Mouse (Mus musculus) myocyte (in vitro differentiated cells): ENCODE measurements around the gene Rhpn2. TPM values are rescaled to one million over a fixed set of nuclear protein-coding genes. Genes with fewer than 3 reads are reported as not detected.
"Not testable (repeated sequence)": the region's sequence is repeated elsewhere in the genome, so short reads cannot be mapped to it uniquely, and the experiment has no call there.

Source experiments
- H3K27me3 ChIP-seq: one replicate; pipeline ENCODE4 v1.6.1; 2011; ENCODE audit not compliant: control insufficient read depth, insufficient read depth, insufficient read length
- H3K36me3 ChIP-seq: one replicate; pipeline ENCODE4 v1.6.1; 2011; ENCODE audit not compliant: control insufficient read depth, insufficient read depth
- H3K4me2 ChIP-seq: one replicate; pipeline ENCODE4 v1.6.1; 2011; ENCODE audit warnings: low read depth, control low read depth
- H3K4me3 ChIP-seq: one replicate; pipeline ENCODE4 v1.5.1; 2011; ENCODE audit warnings: mild to moderate bottlenecking, control low read depth, moderate library complexity
- H3K79me2 ChIP-seq: one replicate; pipeline ENCODE4 v1.6.1; 2011; ENCODE audit not compliant: control insufficient read depth, insufficient read depth
- H3ac ChIP-seq: one replicate; pipeline ENCODE4 v1.6.1; 2011; ENCODE audit not compliant: control insufficient read depth, insufficient read length
- CEBPB ChIP-seq: IDR thresholded peaks from 2 replicates; pipeline ENCODE4 v1.6.1; 2011; ENCODE audit warnings: mild to moderate bottlenecking, moderate library complexity; ENCODE audit not compliant: poor library complexity, insufficient read depth, severe bottlenecking
- E2F4 ChIP-seq: IDR thresholded peaks from one replicate; pipeline ENCODE4 v1.6.1; 2011; ENCODE audit warnings: mild to moderate bottlenecking, control low read depth, moderate library complexity; ENCODE audit not compliant: insufficient read depth
- MAX ChIP-seq: IDR thresholded peaks from one replicate; pipeline ENCODE4 v1.6.1; 2011; ENCODE audit warnings: low read depth, mild to moderate bottlenecking, control low read depth
- MYOD1 ChIP-seq, 3 experiments: IDR thresholded peaks; one replicate each; pipeline ENCODE4 v1.6.1; 2011; ENCODE audit warnings: control low read depth in 2 of 3, low read depth in 2 of 3, mild to moderate bottlenecking in 2 of 3, moderate library complexity in 1 of 3; ENCODE audit not compliant: insufficient read length in 2 of 3, control insufficient read depth in 1 of 3
- MYOG ChIP-seq, 3 experiments: IDR thresholded peaks; one replicate each; pipeline ENCODE4 v1.6.1; 2011; ENCODE audit warnings: control low read depth in 2 of 3, low read depth in 2 of 3, mild to moderate bottlenecking in 2 of 3; ENCODE audit not compliant: insufficient read length in 2 of 3, control insufficient read depth in 1 of 3, insufficient read depth in 1 of 3
- POLR2A ChIP-seq: IDR thresholded peaks from one replicate; pipeline ENCODE4 v1.6.1; 2011; ENCODE audit warnings: low read depth, mild to moderate bottlenecking, control low read depth, moderate library complexity; ENCODE audit not compliant: insufficient read length
- POLR2AphosphoS2 ChIP-seq: IDR thresholded peaks from one replicate; pipeline ENCODE4 v1.6.1; 2011; ENCODE audit warnings: low read depth, control low read depth; ENCODE audit not compliant: insufficient read length
- REST ChIP-seq: IDR thresholded peaks from one replicate; pipeline ENCODE4 v1.6.1; 2011; ENCODE audit warnings: mild to moderate bottlenecking, control low read depth, moderate library complexity; ENCODE audit not compliant: insufficient read depth, insufficient read length
- SRF ChIP-seq: IDR thresholded peaks from one replicate; pipeline ENCODE4 v1.6.1; 2011; ENCODE audit warnings: low read depth; ENCODE audit not compliant: control insufficient read depth, insufficient read length
- TCF12 ChIP-seq: IDR thresholded peaks from one replicate; pipeline ENCODE4 v1.6.1; 2011; ENCODE audit warnings: mild to moderate bottlenecking, control low read depth; ENCODE audit not compliant: poor library complexity, insufficient read depth, severe bottlenecking
- TCF3 ChIP-seq: IDR thresholded peaks from one replicate; pipeline ENCODE4 v1.6.1; 2011; ENCODE audit warnings: low read depth, control low read depth; ENCODE audit not compliant: insufficient read length
- USF1 ChIP-seq: IDR thresholded peaks from one replicate; pipeline ENCODE4 v1.6.1; 2011; ENCODE audit warnings: low read depth, mild to moderate bottlenecking, control low read depth, moderate library complexity
- polyA plus RNA-seq: library from polyadenylated mRNA; unstranded; fragments of >200 nt; fragmentation: generic; extraction: Trizol; gene quantifications from one replicate; pipeline ENCODE4 v1.2.1, GENCODE M21; 2012; ENCODE audit warnings: missing spikeins

Rhpn2 gene
- polyA plus RNA-seq, 1 experiment, result 0.66 TPM

DNA sequence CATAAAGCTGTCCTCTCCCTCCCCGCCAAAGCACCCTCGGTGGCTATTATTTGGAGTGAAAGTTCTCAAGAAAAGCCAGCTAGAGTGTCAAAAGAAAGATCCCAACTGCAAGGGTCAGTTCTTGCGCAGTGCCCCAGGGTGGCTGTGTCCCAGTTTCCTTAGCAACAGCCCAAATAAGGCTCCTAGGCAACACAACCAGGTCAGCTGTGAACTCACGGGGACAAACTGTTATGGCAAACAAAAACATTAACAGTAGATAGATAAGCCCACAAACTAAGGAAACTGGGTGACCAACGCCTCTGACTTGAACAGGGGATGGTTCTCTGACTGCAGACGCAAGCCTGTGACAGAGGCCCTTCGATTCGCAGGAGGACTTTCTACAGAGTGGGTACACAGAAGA lies 34.3 kb upstream of the Rhpn2 start:
- Histone ChIP-seq H3K36me3 (peaks cover 17% of the 10 kb centered on the region), H3K79me2 (no peaks in the 10 kb centered on the region), H3K4me2 (no peak overlapping the region), H3K4me3 (no peak overlapping the region), H3ac (no peak overlapping the region), H3K27me3 (no peaks in the 10 kb centered on the region)
- TF ChIP-seq E2F4 (no peak), MYOG (IDR thresholded peaks at IDR 0.05; ENCODE audit: control insufficient read depth in 1 of 3, insufficient read depth in 1 of 3, insufficient read length in 2 of 3, low read depth in 2 of 3) (no peak), POLR2A (no peak), USF1 (no peak), CEBPB (no peak), REST (no peak), SRF (no peak), TCF3 (no peak), MAX (no peak), POLR2AphosphoS2 (no peak), MYOD1 (IDR thresholded peaks at IDR 0.05; ENCODE audit: control insufficient read depth in 1 of 3, insufficient read length in 2 of 3, low read depth in 2 of 3) (no peak)

DNA sequence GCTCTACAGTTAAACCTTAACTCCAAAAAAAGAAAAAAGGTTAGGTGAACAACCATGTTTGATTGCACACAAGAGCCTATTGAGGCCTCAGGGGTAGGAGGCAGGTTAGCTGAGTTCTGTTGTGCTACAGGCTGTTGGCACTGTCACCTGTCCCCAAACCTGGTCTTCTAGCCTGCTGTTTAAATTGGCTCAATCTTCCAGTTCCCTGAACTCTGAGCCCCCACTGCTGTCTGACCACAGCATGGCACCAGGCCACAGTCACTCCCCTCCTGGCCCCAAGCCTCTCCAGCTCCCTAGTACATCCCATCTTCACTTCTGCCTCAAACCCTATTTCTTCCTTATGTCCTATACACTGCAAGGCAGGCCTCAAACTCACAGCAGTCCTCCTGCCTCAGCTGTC lies 33.2 kb upstream of the Rhpn2 start:
- Histone ChIP-seq H3K27me3 (no peaks in the 10 kb centered on the region), H3ac (no peak overlapping the region), H3K36me3 (peaks cover 17% of the 10 kb centered on the region), H3K4me3 (no peak overlapping the region), H3K79me2 (no peaks in the 10 kb centered on the region), H3K4me2 (no peak overlapping the region)
- TF ChIP-seq REST (no peak), TCF12 (no peak), POLR2AphosphoS2 (no peak), POLR2A (no peak), TCF3 (no peak), MYOG (IDR thresholded peaks at IDR 0.05; ENCODE audit: control insufficient read depth in 1 of 3, insufficient read depth in 1 of 3, insufficient read length in 2 of 3, low read depth in 2 of 3) (no peak), USF1 (no peak), E2F4 (no peak), CEBPB (no peak), MAX (no peak), MYOD1 (IDR thresholded peaks at IDR 0.05; ENCODE audit: control insufficient read depth in 1 of 3, insufficient read length in 2 of 3, low read depth in 2 of 3) (no peak), SRF (no peak)

DNA sequence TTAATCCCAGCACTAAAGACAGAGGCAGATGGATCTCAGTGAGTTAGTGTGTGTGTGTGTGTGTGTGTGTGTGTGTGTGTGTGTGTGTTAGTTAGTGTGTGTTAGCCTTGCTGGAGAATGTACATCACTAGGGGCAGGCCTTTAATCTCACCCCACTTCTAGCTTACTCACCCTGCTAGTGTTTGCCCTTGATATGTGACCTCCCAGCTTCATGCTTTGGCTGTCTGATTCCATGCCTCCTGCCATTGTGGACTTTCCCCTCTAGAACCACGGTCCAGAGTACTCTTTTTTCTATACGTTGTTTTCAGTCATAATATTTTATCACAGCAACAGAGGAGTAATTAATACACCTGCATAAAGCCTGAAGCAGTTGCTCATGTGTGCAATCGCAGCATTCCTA lies 22.8 kb upstream of the Rhpn2 start:
- H3ac ChIP-seq, result no peak overlapping the region
- no peaks in the 10 kb centered on the region for H3K27me3 ChIP-seq
- TF ChIP-seq MYOG (IDR thresholded peaks at IDR 0.05; ENCODE audit: control insufficient read depth in 1 of 3, insufficient read depth in 1 of 3, insufficient read length in 2 of 3, low read depth in 2 of 3) (no peak), POLR2AphosphoS2 (no peak), TCF12 (no peak), MAX (no peak)
- H3K4me2 ChIP-seq, result no peak overlapping the region
- H3K36me3 ChIP-seq, result peaks cover 6% of the 10 kb centered on the region
- H3K79me2 ChIP-seq, result no peaks in the 10 kb centered on the region
- no peak overlapping the region for H3K4me3 ChIP-seq

DNA sequence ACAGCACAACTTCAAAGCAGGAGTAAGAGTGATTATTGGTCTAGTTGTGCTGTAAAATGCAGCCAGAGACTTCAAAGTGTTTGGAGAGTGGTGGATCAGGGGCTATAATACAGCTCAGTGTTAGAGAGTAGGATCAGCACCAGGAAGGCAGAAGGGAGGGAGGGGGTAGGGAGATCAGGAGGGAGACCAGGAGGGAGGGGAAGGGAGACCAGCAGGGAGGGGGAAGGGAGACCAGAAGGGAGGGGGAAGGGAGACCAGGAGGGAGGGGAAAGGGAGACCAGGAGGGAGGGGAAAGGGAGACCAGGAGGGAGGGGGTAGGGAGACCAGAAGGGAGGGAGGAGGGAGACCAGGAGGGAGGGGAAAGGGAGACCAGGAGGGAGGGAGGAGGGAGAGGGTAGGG lies 19.8 kb upstream of the Rhpn2 start:
- Histone ChIP-seq H3K36me3 (no peaks in the 10 kb centered on the region), H3K4me3 (no peak overlapping the region), H3ac (no peak overlapping the region), H3K27me3 (no peaks in the 10 kb centered on the region), H3K4me2 (no peak overlapping the region), H3K79me2 (peaks cover 9% of the 10 kb centered on the region)
- TF ChIP-seq CEBPB, result no peak
- TF ChIP-seq MYOD1 (IDR thresholded peaks at IDR 0.05; ENCODE audit: control insufficient read depth in 1 of 3, insufficient read length in 2 of 3, low read depth in 2 of 3), result no peak
- TF ChIP-seq USF1, result no peak
- no peak for TF ChIP-seq TCF12
- no peak for TF ChIP-seq POLR2A
- TF ChIP-seq MYOG (IDR thresholded peaks at IDR 0.05; ENCODE audit: control insufficient read depth in 1 of 3, insufficient read depth in 1 of 3, insufficient read length in 2 of 3, low read depth in 2 of 3), result no peak
- TF ChIP-seq SRF, result no peak
- TF ChIP-seq E2F4, result no peak

DNA sequence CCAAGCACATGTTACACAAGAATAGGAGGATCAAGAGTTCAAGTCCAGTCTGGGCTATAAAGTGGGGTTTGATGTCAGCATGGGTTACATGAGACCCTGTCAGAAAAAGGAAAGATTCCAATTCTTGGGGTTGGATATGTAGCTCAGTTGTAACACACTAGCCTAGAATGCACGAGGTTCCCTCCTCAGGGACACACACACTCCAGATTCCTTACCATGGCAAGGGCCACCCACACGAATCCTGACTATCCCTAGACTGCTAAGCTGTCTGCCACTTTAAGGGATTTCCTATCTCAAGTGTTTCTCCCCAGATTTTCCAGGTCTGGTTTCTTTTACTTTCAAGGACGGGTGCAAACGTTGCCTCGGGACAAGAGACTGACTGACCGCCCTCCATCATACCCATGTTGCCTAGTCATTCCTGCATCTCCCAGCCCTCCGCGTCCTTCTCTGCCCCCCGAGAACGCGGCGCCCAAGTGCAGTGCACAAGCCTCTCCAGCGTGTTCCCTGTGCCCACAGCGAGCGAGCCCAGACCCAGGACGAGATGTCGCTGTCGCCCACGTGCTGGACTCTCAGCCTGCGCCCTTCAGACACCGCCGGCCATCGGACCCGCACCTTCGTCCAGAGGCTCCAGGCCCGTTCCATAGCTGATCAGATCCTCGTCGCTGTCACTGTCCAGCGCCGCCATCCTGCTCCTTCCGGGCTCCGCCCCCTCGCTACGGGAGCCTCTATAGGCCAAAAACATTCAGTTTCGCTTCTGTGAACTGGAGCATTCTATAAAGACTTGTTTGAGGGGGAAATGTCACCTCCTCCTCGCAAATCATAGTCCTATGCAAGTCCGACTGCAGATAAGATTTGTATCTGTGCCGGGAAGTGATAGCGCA lies 16.0 kb upstream of the Rhpn2 start, which contains the start of gene Gpatch1:
Gene Gpatch1 (minus strand): TSS at position 712 of the 881 bp plus-strand sequence.
- peak; percentile 51 for TF ChIP-seq POLR2AphosphoS2
- TF ChIP-seq TCF3, result no peak
- TF ChIP-seq POLR2A, result peak; percentile 78
- TF ChIP-seq MAX, result no peak
- H3K4me2 ChIP-seq, result peak within 1 kb of the TSS; percentile 81
- peak within 1 kb of the TSS; percentile 15 for H3ac ChIP-seq
- no peaks in the 10 kb centered on the region for H3K36me3 ChIP-seq
- H3K4me3 ChIP-seq, result peak within 1 kb of the TSS; percentile 51
- no peaks in the 10 kb centered on the region for H3K27me3 ChIP-seq
- peaks cover 9% of the 10 kb centered on the region for H3K79me2 ChIP-seq

DNA sequence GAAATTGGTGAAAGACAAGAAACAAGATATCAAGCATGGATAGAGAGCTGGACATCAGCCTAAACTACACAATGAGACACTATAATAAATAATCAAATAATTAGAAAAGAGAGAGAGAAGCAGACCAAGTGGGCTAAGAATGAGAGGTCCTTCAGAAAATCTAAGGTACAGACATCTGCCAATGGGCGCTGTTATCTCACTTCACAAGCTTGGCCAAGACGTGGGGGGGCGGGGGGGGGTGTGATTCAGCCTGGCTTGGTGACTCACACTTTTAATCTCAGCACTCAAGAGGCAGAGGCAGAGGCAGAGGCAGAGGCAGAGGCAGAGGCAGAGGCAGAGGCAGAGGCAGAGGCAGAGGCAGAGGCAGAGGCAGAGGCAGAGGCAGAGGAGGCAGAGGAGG lies 14.7 kb upstream of the Rhpn2 start:
- H3K27me3 ChIP-seq, H3K4me2 ChIP-seq, H3K4me3 ChIP-seq, H3K79me2 ChIP-seq, H3ac ChIP-seq, H3K36me3 ChIP-seq: not testable (repeated sequence)
